Mouse (Mus musculus) retina, adult 2 months (tissue): ENCODE measurements at regions not wholly inside any gene's neighbourhood (a gene's known extent, or its start where the extent isn't known, plus 50 kb on each side); places are given as distances from the start of the nearest gene placed in this dataset.

Experiments
- DNase-seq: peaks from one replicate; pipeline ENCODE4 v3.0.0-alpha.2; 2012; ENCODE audit warnings: low read depth, low spot score

GRCm38 (mm10) chr13:15802043-15802795 lies 209.4 kb upstream of the Inhba start:
- peak; percentile 0 for DNase-seq

GRCm38 (mm10) chr13:15803965-15804364 lies 207.7 kb upstream of the Inhba start:
- no peak for DNase-seq

- no peak for DNase-seq
Observed at GRCm38 (mm10) chr13:15806925-15807324, 204.7 kb upstream of the Inhba start.

GRCm38 (mm10) chr13:15822261-15822850 lies 189.3 kb upstream of the Inhba start:
- DNase-seq, result no peak

- no peak for DNase-seq
Observed at GRCm38 (mm10) chr13:15845806-15846205, 165.8 kb upstream of the Inhba start.

GRCm38 (mm10) chr13:15848017-15848416 lies 163.6 kb upstream of the Inhba start:
- DNase-seq, result no peak

GRCm38 (mm10) chr13:15849129-15849528 lies 162.5 kb upstream of the Inhba start:
- DNase-seq, result no peak

GRCm38 (mm10) chr13:15850358-15850757 lies 161.3 kb upstream of the Inhba start:
- DNase-seq, result no peak

- DNase-seq, result no peak
Observed at GRCm38 (mm10) chr13:15853022-15853566, 158.6 kb upstream of the Inhba start.

GRCm38 (mm10) chr13:15862941-15863340 lies 148.7 kb upstream of the Inhba start:
- no peak for DNase-seq

- DNase-seq, result no peak
Observed at GRCm38 (mm10) chr13:15863344-15863743, 148.3 kb upstream of the Inhba start.

- DNase-seq, result no peak
Observed at GRCm38 (mm10) chr13:15867046-15867561, 144.5 kb upstream of the Inhba start.

GRCm38 (mm10) chr13:15877606-15878005 lies 134.0 kb upstream of the Inhba start:
- DNase-seq, result no peak

- no peak for DNase-seq
Observed at GRCm38 (mm10) chr13:15879576-15879975, 132.1 kb upstream of the Inhba start.

- DNase-seq, result no peak
Observed at GRCm38 (mm10) chr13:15890794-15891193, 120.9 kb upstream of the Inhba start.

- DNase-seq, result no peak
Observed at GRCm38 (mm10) chr13:15891403-15891802, 120.2 kb upstream of the Inhba start.

- no peak for DNase-seq
Observed at GRCm38 (mm10) chr13:15898201-15898600, 113.5 kb upstream of the Inhba start.

- DNase-seq, result no peak
Observed at GRCm38 (mm10) chr13:15901710-15902675, 109.7 kb upstream of the Inhba start.

- DNase-seq, result no peak
Observed at GRCm38 (mm10) chr13:15907806-15908205, 103.8 kb upstream of the Inhba start.

GRCm38 (mm10) chr13:15910578-15910977 lies 101.1 kb upstream of the Inhba start:
- no peak for DNase-seq

GRCm38 (mm10) chr13:15911263-15911662 lies 100.4 kb upstream of the Inhba start:
- DNase-seq, result no peak

GRCm38 (mm10) chr13:15914270-15914669 lies 97.4 kb upstream of the Inhba start:
- no peak for DNase-seq
